Mouse (Mus musculus) CD8-positive naive resting alpha-beta T cell, adult 2 months (primary cell): ENCODE results near the gene Gm14418.
"Not testable (repeated sequence)": the region's sequence is repeated elsewhere in the genome, so short reads cannot be mapped to it uniquely, and the experiment has no call there.

Experiments
- DNase-seq, 2 experiments: peaks; one replicate each; pipeline ENCODE4 v3.0.0; 2022; ENCODE audit warnings: low read depth in 2 of 2, low spot score in 2 of 2

Gm14418 gene

DNA sequence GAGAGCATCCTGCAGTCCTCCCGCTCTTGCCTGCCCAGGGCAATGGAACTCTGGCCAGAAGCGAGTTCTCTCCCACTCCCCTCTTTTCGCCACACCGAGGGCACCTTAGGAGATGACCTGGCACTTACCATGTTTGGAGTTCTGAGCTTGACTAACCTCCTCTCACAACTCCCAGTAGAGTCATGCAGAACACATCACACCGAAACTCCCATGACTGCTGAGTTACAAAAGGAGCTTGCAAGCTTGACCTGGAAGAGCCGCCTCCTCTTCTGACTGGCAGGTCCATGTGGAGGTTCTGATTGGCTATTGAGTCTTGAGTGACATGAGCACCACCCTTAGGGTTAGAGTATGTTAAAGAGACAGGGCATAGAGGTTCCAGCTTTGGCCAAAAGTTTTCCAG, at the start of gene Gm14418:
Gene Gm14418 (minus strand): TSS at position 225 of the 400 bp plus-strand sequence.
- not testable (repeated sequence) for DNase-seq
